Mouse (Mus musculus): Measurements from ENCODE around the gene Stab1. TPM values are rescaled to one million over a fixed set of nuclear protein-coding genes. Genes with fewer than 3 reads are reported as not detected.

Gene Stab1
- polyA plus RNA-seq, 1 experiment: 114 TPM

GRCm38 (mm10) chr14:31197547-31198516, 29.4 kb upstream of the Stab1 start:
- DNase-seq: peak; percentile 28
- Histone ChIP-seq H3K4me1 (ENCODE audit: control insufficient read depth, insufficient read depth, low read length) (peaks cover 20% of the 10 kb centered on the region), H3K4me3 (replicated peaks; ENCODE audit: extremely low read depth, low read depth, low read length) (peak overlapping the region; percentile 10)
- 34% methylated on average over 16 of the region's 16 CpGs for WGBS
- TF ChIP-seq CTCF (IDR thresholded peaks at IDR 0.05; ENCODE audit: insufficient read depth, low read length): no peak
- no peak for TF ChIP-seq POLR2A (IDR thresholded peaks at IDR 0.05; ENCODE audit: borderline replicate concordance, extremely low read depth, low read depth, low read length)

- peaks cover 20% of the 10 kb centered on the region for H3K4me1 ChIP-seq (ENCODE audit: control insufficient read depth, insufficient read depth, low read length)
- TF ChIP-seq CTCF (IDR thresholded peaks at IDR 0.05; ENCODE audit: insufficient read depth, low read length) (peak; percentile 50), POLR2A (IDR thresholded peaks at IDR 0.05; ENCODE audit: borderline replicate concordance, extremely low read depth, low read depth, low read length) (no peak)
- peak; percentile 30 for DNase-seq
- H3K4me3 ChIP-seq (replicated peaks; ENCODE audit: extremely low read depth, low read depth, low read length): no peak overlapping the region
These were observed 27.5 kb upstream of the Stab1 start for GRCm38 (mm10) chr14:31195968-31196367.

GRCm38 (mm10) chr14:31195521-31195920, 27.1 kb upstream of the Stab1 start:
- WGBS: 74% methylated on average over 4 of the region's 4 CpGs
- DNase-seq: no peak
- Histone ChIP-seq H3K4me3 (replicated peaks; ENCODE audit: extremely low read depth, low read depth, low read length) (no peak overlapping the region), H3K4me1 (ENCODE audit: control insufficient read depth, insufficient read depth, low read length) (peaks cover 20% of the 10 kb centered on the region)
- TF ChIP-seq POLR2A (IDR thresholded peaks at IDR 0.05; ENCODE audit: borderline replicate concordance, extremely low read depth, low read depth, low read length): no peak
- no peak for TF ChIP-seq CTCF (IDR thresholded peaks at IDR 0.05; ENCODE audit: insufficient read depth, low read length)

GRCm38 (mm10) chr14:31194891-31195513, 26.6 kb upstream of the Stab1 start:
- TF ChIP-seq POLR2A (IDR thresholded peaks at IDR 0.05; ENCODE audit: borderline replicate concordance, extremely low read depth, low read depth, low read length): no peak
- no peak for TF ChIP-seq CTCF (IDR thresholded peaks at IDR 0.05; ENCODE audit: insufficient read depth, low read length)
- 30% methylated on average over 14 of the region's 14 CpGs for WGBS
- H3K4me3 ChIP-seq (replicated peaks; ENCODE audit: extremely low read depth, low read depth, low read length): peak overlapping the region; percentile 20
- peaks cover 20% of the 10 kb centered on the region for H3K4me1 ChIP-seq (ENCODE audit: control insufficient read depth, insufficient read depth, low read length)
- peak; percentile 54 for DNase-seq

- no peak for DNase-seq
- 46% methylated on average over 2 of the region's 2 CpGs for WGBS
- TF ChIP-seq POLR2A (IDR thresholded peaks at IDR 0.05; ENCODE audit: borderline replicate concordance, extremely low read depth, low read depth, low read length): no peak
- no peak for TF ChIP-seq CTCF (IDR thresholded peaks at IDR 0.05; ENCODE audit: insufficient read depth, low read length)
- Histone ChIP-seq H3K4me3 (replicated peaks; ENCODE audit: extremely low read depth, low read depth, low read length) (no peak overlapping the region), H3K4me1 (ENCODE audit: control insufficient read depth, insufficient read depth, low read length) (peaks cover 20% of the 10 kb centered on the region)
These were observed 26.0 kb upstream of the Stab1 start for GRCm38 (mm10) chr14:31194441-31194840.

- H3K4me3 ChIP-seq (replicated peaks; ENCODE audit: extremely low read depth, low read depth, low read length): no peak overlapping the region
- WGBS: 37% methylated on average over 7 of the region's 7 CpGs
These were observed 25.4 kb upstream of the Stab1 start for GRCm38 (mm10) chr14:31193791-31194190.

GRCm38 (mm10) chr14:31191936-31192335, 23.5 kb upstream of the Stab1 start:
- H3K4me1 ChIP-seq (ENCODE audit: control insufficient read depth, insufficient read depth, low read length): peaks cover 17% of the 10 kb centered on the region
- WGBS: 39% methylated on average over 2 of the region's 2 CpGs
- no peak overlapping the region for H3K4me3 ChIP-seq (replicated peaks; ENCODE audit: extremely low read depth, low read depth, low read length)
- DNase-seq: peak; percentile 30
- TF ChIP-seq POLR2A (IDR thresholded peaks at IDR 0.05; ENCODE audit: borderline replicate concordance, extremely low read depth, low read depth, low read length): no peak
- TF ChIP-seq CTCF (IDR thresholded peaks at IDR 0.05; ENCODE audit: insufficient read depth, low read length): no peak

More at GRCm38 (mm10) chr14:31193791-31194190, 25.4 kb upstream of the Stab1 start:
- peaks cover 20% of the 10 kb centered on the region for H3K4me1 ChIP-seq (ENCODE audit: control insufficient read depth, insufficient read depth, low read length)
- TF ChIP-seq POLR2A (IDR thresholded peaks at IDR 0.05; ENCODE audit: borderline replicate concordance, extremely low read depth, low read depth, low read length) (no peak), CTCF (IDR thresholded peaks at IDR 0.05; ENCODE audit: insufficient read depth, low read length) (no peak)
- DNase-seq: no peak

- H3K4me3 ChIP-seq (replicated peaks; ENCODE audit: extremely low read depth, low read depth, low read length): no peak overlapping the region
- TF ChIP-seq POLR2A (IDR thresholded peaks at IDR 0.05; ENCODE audit: borderline replicate concordance, extremely low read depth, low read depth, low read length): no peak
- WGBS: 88% methylated on average over 3 of the region's 3 CpGs
- peaks cover 6% of the 10 kb centered on the region for H3K4me1 ChIP-seq (ENCODE audit: control insufficient read depth, insufficient read depth, low read length)
- DNase-seq: no peak
These were observed 20.9 kb upstream of the Stab1 start for GRCm38 (mm10) chr14:31189348-31189747.

GRCm38 (mm10) chr14:31188771-31189181, 20.3 kb upstream of the Stab1 start:
- WGBS: 46% methylated on average over 6 of the region's 6 CpGs
- no peak for DNase-seq
- peaks cover 3% of the 10 kb centered on the region for H3K4me1 ChIP-seq (ENCODE audit: control insufficient read depth, insufficient read depth, low read length)
- H3K4me3 ChIP-seq (replicated peaks; ENCODE audit: extremely low read depth, low read depth, low read length): no peak overlapping the region
- no peak for TF ChIP-seq CTCF (IDR thresholded peaks at IDR 0.05; ENCODE audit: insufficient read depth, low read length)
- TF ChIP-seq POLR2A (IDR thresholded peaks at IDR 0.05; ENCODE audit: borderline replicate concordance, extremely low read depth, low read depth, low read length): no peak

All from lung, adult 2 months (tissue).